Mouse (Mus musculus) ES-Bruce4 (cell line): ENCODE data around the gene Ppp1r18.

Experiments
- CTCF ChIP-seq: IDR thresholded peaks from one replicate; pipeline ENCODE4 v1.8.1; 2011; ENCODE audit warnings: low read depth, low read length
- EP300 ChIP-seq: IDR thresholded peaks from 2 replicates; pipeline ENCODE4 v1.6.1; 2011; ENCODE audit warnings: low read depth, low read length; ENCODE audit not compliant: insufficient read depth
- POLR2A ChIP-seq: IDR thresholded peaks from one replicate; pipeline ENCODE4 v1.8.1; 2011; ENCODE audit warnings: low read length; ENCODE audit not compliant: insufficient read depth

DNA sequence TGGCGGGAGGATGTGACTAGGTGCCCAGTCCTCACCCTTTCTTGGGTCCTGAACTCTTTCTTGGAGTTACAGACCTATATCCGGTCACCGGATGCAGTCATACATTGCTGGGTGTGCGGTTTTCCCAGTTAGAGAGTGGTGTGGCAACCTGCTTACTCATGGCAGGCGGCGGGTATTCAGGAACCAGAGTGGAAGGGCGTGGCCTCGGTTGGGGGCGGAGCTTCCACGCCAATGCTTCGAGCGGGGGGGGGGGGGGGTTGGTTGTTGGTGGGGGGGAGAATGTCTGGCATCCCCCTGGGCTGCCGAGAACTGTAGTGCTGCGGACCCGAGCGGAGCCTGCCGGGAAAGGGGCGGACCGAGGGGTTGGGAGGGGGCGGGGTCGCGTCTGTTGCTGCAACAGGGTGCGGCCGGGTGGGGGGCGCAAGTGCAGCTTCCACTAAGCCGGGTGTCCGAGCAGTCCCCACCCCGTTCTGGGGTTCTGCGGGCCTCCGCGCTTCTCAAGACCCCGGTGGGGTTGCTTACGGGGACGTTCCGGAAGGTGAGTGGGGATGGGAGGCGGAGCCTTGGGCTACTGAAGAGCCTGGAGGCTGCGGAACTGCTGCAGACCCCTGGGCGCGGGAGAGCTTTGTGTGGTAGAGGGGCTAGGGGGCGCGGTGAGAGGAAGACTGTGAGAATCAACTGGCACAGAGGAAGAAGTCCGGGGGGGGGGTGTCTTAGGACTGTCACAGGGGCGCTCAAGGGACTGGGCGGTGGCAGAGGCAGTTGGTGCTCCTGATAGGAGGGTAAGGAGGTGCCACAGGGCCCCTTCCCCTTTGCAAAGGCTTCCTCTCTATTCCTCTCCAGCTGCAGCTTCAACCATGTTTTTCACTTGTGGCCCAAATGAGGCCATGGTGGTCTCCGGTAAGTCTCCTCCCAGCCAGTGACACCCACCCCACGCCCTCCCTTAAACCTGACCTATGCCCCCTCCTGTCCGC is 42.1 kb upstream of the Ppp1r18 start, which contains the start of gene Flot1:
- TF ChIP-seq CTCF (no peak), POLR2A (peak; percentile 21), EP300 (0 out of 2 replicates have a peak, but pooled peaks have one; percentile 16)
